Mouse (Mus musculus) liver, postnatal 0 days (tissue): ENCODE results near the gene Acot6. TPM values are rescaled to one million over a fixed set of nuclear protein-coding genes. Genes with fewer than 3 reads are reported as not detected.

Experiments used
- ATAC-seq: fragments of 200-750 bp; cut with Nextera tagmentation; 2 replicates; pipeline ENCODE4 v1.8.0; 2017; ENCODE audit warnings: mild to moderate bottlenecking, moderate library complexity
- DNase-seq: peaks from one replicate; pipeline ENCODE4 v3.0.0-alpha.2; 2016
- H3K27ac ChIP-seq: fragments of 300-500 bp; sonication (generic); 2 replicates; pipeline ENCODE4 v1.5.1; 2014; ENCODE audit warnings: antibody characterized with exemption, moderate library complexity, mild to moderate bottlenecking, low read depth
- H3K27me3 ChIP-seq: fragments of 300-500 bp; sonication (generic); 2 replicates; pipeline ENCODE4 v1.6.1; 2014; ENCODE audit warnings: low read length, control low read depth, mixed read lengths; ENCODE audit not compliant: insufficient read depth
- H3K36me3 ChIP-seq: fragments of 300-500 bp; sonication (generic); replicated peaks from 2 replicates; pipeline ENCODE4 v1.6.1; 2014; ENCODE audit warnings: mild to moderate bottlenecking, control low read depth, low read length, moderate library complexity, mixed read lengths; ENCODE audit not compliant: insufficient read depth
- H3K4me1 ChIP-seq: fragments of 300-500 bp; sonication (generic); 2 replicates; pipeline ENCODE4 v1.6.1; 2014; ENCODE audit warnings: antibody characterized with exemption, mild to moderate bottlenecking, control low read depth; ENCODE audit not compliant: insufficient read depth
- H3K4me2 ChIP-seq: fragments of 300-500 bp; sonication (generic); 2 replicates; pipeline ENCODE4 v1.6.1; 2014; ENCODE audit warnings: low read depth, mild to moderate bottlenecking, low read length, moderate library complexity, mixed read lengths
- H3K4me3 ChIP-seq: fragments of 300-500 bp; sonication (generic); 2 replicates; pipeline ENCODE4 v1.5.1; 2014; ENCODE audit warnings: low read depth, low read length
- H3K9ac ChIP-seq: fragments of 300-500 bp; sonication (generic); replicated peaks from 2 replicates; pipeline ENCODE4 v1.6.1; 2014; ENCODE audit warnings: mild to moderate bottlenecking, moderate library complexity
- H3K9me3 ChIP-seq: fragments of 300-500 bp; sonication (generic); 2 replicates; pipeline ENCODE4 v1.6.1; 2016; ENCODE audit warnings: mild to moderate bottlenecking, control low read depth, low read length, mixed read lengths
- CTCF ChIP-seq: sonication (generic); IDR thresholded peaks from 2 replicates; pipeline ENCODE4 v1.5.1; 2016; ENCODE audit warnings: antibody characterized with exemption, low read depth
- EP300 ChIP-seq: IDR thresholded peaks from 2 replicates; pipeline ENCODE4 v1.6.1; 2016; ENCODE audit warnings: antibody characterized with exemption, low read depth, mild to moderate bottlenecking
- WGBS: fragments of 180-500 bp; shearing (Covaris S2); extraction: QIAGEN DNeasy Blood & Tissue Kit; methylation state at CpG from one replicate; pipeline ENCODE4 v1.1.7; 2014; ENCODE audit not compliant: insufficient replicate concordance; 5-methylcytosine and 5-hydroxymethylcytosine counted together
- polyA plus RNA-seq: library from polyadenylated mRNA; unstranded; fragments of >200 nt; fragmentation: Nextera tagmentation; extraction: Ambion mirVana; gene quantifications from 2 replicates; pipeline ENCODE4 v1.2.1, GENCODE M21; 2015

Gene Acot6
- polyA plus RNA-seq, 1 experiment from 2014 or later: 1.9 TPM

DNA sequence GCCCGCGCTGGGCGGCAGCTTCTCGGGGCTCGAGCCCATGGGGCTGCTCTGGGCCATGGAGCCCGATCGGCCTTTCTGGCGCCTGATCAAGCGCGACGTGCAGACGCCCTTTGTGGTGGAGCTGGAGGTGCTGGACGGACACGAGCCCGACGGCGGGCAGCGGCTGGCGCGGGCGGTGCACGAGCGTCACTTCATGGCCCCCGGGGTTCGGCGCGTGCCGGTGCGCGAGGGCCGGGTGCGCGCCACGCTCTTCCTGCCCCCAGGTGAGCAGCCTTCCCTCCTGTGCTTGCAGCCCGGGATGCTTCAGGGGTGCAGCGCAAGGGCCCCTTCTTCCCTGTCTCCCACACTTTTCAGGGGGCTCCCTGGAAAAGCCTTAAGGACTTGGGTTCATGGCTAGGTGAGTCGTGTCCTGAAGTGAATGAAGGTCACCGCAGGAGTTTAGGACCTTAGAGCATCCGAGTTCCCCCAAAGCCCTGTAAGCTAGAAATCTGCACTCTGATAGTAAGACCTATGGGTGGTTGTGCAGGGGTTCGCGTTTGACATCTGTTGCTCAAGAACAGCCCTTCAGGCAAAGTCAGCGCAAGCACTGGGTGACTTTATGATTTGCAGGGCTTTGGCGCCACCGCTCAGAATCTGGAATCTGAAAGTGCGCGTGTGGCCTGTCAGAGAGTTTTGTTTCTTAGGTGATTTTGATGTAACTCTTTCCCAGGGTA is 46.6 kb upstream of the Acot6 start:
- peak; percentile 35 for ATAC-seq
- H3K4me3 ChIP-seq: peak overlapping the region; percentile 45
- no peaks in the 10 kb centered on the region for H3K9me3 ChIP-seq
- H3K4me1 ChIP-seq: 0 out of 2 replicates have a peak, but pooled peaks cover 4% of the 10 kb centered on the region
- peak overlapping the region; percentile 60 for H3K9ac ChIP-seq
- peak overlapping the region; percentile 55; the same call in 1 of the 2 replicates for H3K27ac ChIP-seq
- H3K27me3 ChIP-seq: peaks cover 15% of the 10 kb centered on the region; the same call in 1 of the 2 replicates
- H3K4me2 ChIP-seq: peak overlapping the region; percentile 65
- H3K36me3 ChIP-seq: no peaks in the 10 kb centered on the region
- TF ChIP-seq EP300 (no peak), CTCF (peak; percentile 34; the same call in 1 of the 2 replicates)
- 5% methylated on average over 28 of the region's 46 CpGs for WGBS
- peak; percentile 50 for DNase-seq

DNA sequence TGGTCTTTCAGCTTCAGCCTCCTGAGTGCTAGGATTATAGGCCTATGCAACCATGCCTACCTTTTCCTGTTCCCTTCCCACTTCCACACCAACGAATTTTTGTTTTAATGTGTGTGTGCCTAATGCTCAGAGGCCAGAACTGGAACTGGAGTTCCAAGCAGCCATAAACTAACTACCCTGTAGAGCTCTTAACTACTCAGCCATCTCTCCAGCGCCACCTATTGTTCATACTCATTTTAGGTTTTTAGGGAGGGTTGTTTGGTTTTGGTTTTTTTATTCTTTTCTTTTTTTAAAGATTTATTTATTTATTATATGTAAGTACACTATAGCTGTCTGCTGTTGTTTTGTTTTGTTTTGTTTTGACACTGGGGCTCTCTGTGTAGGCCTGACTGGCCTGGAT is 39.5 kb upstream of the Acot6 start:
- H3K36me3 ChIP-seq: no peaks in the 10 kb centered on the region
- H3K9ac ChIP-seq: no peak overlapping the region
- ATAC-seq: no peak
- 0 out of 2 replicates have a peak, but pooled peaks cover 2% of the 10 kb centered on the region for H3K27me3 ChIP-seq
- H3K4me1 ChIP-seq: no peaks in the 10 kb centered on the region
- no peaks in the 10 kb centered on the region for H3K9me3 ChIP-seq
- DNase-seq: peak; percentile 15
- TF ChIP-seq CTCF (peak; percentile 73), EP300 (no peak)
- H3K4me2 ChIP-seq: no peak overlapping the region
- no peak overlapping the region for H3K4me3 ChIP-seq
- H3K27ac ChIP-seq: no peak overlapping the region
- 15% methylated on average over 2 of the region's 2 CpGs for WGBS

DNA sequence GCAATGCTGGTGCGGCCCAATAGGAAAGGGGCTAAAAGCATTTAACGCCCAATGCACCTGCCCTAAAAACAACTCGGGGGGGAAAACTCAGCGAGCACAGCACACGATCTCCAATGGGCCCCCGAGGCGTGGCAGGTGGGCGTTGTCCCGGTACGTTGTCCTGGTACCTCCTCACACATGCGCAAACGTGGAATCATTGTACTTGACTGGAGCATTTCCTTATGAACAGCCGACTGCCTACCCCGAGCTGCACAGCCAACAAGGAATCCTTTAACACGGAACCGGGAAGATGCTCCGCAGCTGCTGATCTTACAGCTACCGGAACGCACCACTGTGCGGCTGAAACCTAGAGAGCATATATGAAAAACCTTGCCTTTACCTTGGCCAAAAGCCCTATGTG is 38.1 kb upstream of the Acot6 start:
- Histone ChIP-seq H3K4me1 (no peaks in the 10 kb centered on the region), H3K27me3 (0 out of 2 replicates have a peak, but pooled peaks cover 2% of the 10 kb centered on the region), H3K36me3 (no peaks in the 10 kb centered on the region), H3K27ac (no peak overlapping the region), H3K9me3 (no peaks in the 10 kb centered on the region), H3K4me2 (no peak overlapping the region), H3K9ac (no peak overlapping the region), H3K4me3 (no peak overlapping the region)
- WGBS: 92% methylated on average over 20 of the region's 20 CpGs
- no peak for DNase-seq
- no peak for ATAC-seq
- TF ChIP-seq EP300 (no peak), CTCF (no peak)

DNA sequence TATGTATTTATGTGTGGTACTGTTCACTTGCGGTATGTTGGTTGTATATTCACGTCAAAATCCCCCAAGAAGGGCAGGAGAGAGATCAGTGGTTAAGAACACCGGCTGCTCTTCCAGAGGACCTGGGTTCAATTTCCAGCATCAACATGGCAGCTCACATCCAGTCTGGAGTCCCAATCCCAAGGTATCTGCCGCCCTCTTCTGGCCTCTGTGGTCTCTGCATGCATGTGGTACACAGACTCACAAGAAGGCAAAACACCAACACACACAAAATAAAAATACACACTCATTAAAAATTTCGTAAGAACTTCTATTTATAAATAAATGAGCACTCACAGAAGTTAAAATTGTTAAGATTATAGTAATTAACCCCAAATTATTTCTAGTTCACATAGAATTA is 37.2 kb upstream of the Acot6 start:
- 61% methylated on average over 5 of the region's 5 CpGs for WGBS
- Histone ChIP-seq H3K27me3 (0 out of 2 replicates have a peak, but pooled peaks cover 2% of the 10 kb centered on the region), H3K4me3 (no peak overlapping the region), H3K4me2 (no peak overlapping the region), H3K9ac (no peak overlapping the region), H3K36me3 (no peaks in the 10 kb centered on the region), H3K4me1 (no peaks in the 10 kb centered on the region), H3K9me3 (no peaks in the 10 kb centered on the region), H3K27ac (no peak overlapping the region)
- TF ChIP-seq EP300 (no peak), CTCF (peak; percentile 56)
- no peak for ATAC-seq
- no peak for DNase-seq

DNA sequence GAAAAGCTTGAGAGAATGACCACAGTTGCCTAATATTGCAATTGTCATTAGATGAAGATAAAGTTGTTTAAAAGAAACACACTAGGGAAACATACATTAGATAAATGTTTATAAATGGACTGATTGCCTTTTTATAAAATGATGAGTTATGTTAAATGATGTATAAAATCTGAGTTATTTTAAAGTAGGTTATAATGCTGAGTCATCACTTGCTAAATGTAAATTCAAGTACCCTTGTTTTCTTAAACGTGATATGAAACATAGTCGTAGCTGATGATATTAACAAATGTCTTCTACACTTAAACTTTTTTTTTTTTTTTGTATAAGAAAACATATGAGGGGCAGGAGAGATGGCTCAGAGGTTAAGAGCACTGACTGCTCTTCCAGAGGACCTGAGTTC is 36.6 kb upstream of the Acot6 start:
- H3K27me3 ChIP-seq: peaks cover 8% of the 10 kb centered on the region
- H3K9me3 ChIP-seq: no peaks in the 10 kb centered on the region
- no peaks in the 10 kb centered on the region for H3K36me3 ChIP-seq
- no peak overlapping the region for H3K4me2 ChIP-seq
- DNase-seq (no peak), ATAC-seq (no peak)
- no peak overlapping the region for H3K27ac ChIP-seq
- no peak overlapping the region for H3K9ac ChIP-seq
- H3K4me3 ChIP-seq: no peak overlapping the region
- WGBS: 60% methylated on average over 2 of the region's 2 CpGs
- no peaks in the 10 kb centered on the region for H3K4me1 ChIP-seq
- TF ChIP-seq EP300: no peak
- no peak for TF ChIP-seq CTCF

DNA sequence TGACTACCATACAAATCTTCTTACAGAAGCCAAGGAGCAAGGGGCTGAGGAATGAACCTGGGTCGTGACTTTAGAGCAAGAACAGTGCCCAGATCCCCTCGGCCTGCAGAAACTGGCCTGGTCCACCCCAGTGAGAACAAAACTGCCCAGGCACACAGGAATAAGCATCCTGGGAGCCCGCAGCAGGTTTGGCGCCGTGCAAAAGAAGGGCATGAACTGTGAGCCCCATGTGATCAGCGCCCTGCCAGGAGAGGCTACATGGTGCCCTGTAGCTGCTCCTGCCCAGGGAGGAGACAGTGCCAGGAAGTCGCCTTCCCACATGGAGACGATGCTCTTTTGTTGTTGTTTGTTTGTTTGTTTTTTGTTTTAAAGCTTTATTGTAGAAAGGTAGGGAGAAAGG is 35.8 kb upstream of the Acot6 start:
- ATAC-seq: no peak

More for the DNA sequence above, 35.8 kb upstream of the Acot6 start:
- DNase-seq: no peak
- H3K27ac ChIP-seq: no peak overlapping the region
- 70% methylated on average over 8 of the region's 8 CpGs for WGBS
- no peaks in the 10 kb centered on the region; the same call in 1 of the 2 replicates for H3K4me1 ChIP-seq
- H3K4me2 ChIP-seq: no peak overlapping the region
- H3K27me3 ChIP-seq: peaks cover 16% of the 10 kb centered on the region
- no peak overlapping the region for H3K9ac ChIP-seq
- no peak overlapping the region for H3K4me3 ChIP-seq
- no peaks in the 10 kb centered on the region for H3K36me3 ChIP-seq
- TF ChIP-seq CTCF (no peak), EP300 (no peak)
- no peaks in the 10 kb centered on the region for H3K9me3 ChIP-seq
